Mouse (Mus musculus): Measurements from ENCODE around the gene Paxx.

- TF ChIP-seq CTCF (conservative IDR thresholded peaks at IDR 0.05; ENCODE audit: insufficient read depth, insufficient read length, low read depth, low read length) (peak; percentile 73), POLR2A (IDR thresholded peaks at IDR 0.05; ENCODE audit: low read depth, low read length) (no peak)
These were observed 22.1 kb upstream of the Paxx start for GRCm38 (mm10) chr2:25482969-25483368.
